Comparison of ENCODE assay signal across 25 mouse cellular contexts in the genomic region with DNA sequence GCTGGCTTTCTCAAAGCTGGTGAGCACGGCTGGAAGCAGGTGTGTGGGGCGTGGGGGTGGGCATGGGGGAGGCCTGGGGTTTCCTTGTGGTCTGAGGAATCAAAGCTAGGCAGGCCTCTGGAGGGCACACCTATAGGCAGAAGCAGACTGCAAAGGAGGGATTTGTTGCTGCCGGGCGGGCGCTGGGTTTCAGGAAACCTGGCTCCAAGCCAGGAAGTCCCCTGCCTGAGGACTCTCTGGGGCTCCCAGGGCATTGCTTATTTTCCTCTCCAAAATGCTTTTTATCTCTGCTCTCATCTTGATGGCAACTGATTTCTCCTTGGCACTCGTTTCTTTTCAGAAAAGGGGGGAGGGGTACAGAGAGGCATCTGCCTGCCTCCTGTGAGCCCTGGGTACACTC.
A peak's percentile ranks its signal among the peaks of the same experiment; 100 is the strongest.
DNase-seq lines count a peak whose midpoint lies in the region; ATAC-seq and TF ChIP-seq lines count a peak whose summit lies in the region.
"Had no signal": no experiment of that assay in that cellular context is flagged by ENCODE, and none has a peak within 500 bp of the region (broad histone marks: within the 10 kb centered on the region; RNA-seq: fewer than 3 reads in every experiment).

No protein-coding gene starts in this region.

- H3K9ac ChIP-seq in embryonic facial prominence, embryonic 14.5 days (ENCODE audit: low read depth, low read length) = no peak overlapping the region
- peak overlapping the region; percentile 7; the same call in 1 of the 2 replicates for H3K9ac ChIP-seq in neural tube, embryonic 11.5 days (ENCODE audit: low read length)
- no peak overlapping the region for H3K9ac ChIP-seq in hindbrain, postnatal 0 days (replicated peaks; ENCODE audit: low read length)

- H3K4me1 ChIP-seq in embryonic facial prominence, embryonic 14.5 days (ENCODE audit: control insufficient read depth, insufficient read depth, low read length) = peaks cover 6% of the 10 kb centered on the region
- H3K4me1 ChIP-seq in embryonic facial prominence, embryonic 10.5 days = peaks cover 43% of the 10 kb centered on the region
- peaks cover 24% of the 10 kb centered on the region for H3K4me1 ChIP-seq in neural tube, embryonic 11.5 days (ENCODE audit: control insufficient read depth, insufficient read depth, low read length)
- peaks cover 24% of the 10 kb centered on the region for H3K4me1 ChIP-seq in hindbrain, postnatal 0 days (ENCODE audit: insufficient read depth, low read length)

- ATAC-seq in embryonic facial prominence, embryonic 14.5 days (ENCODE audit: low read depth) = peak; percentile 55
- ATAC-seq in neural tube, embryonic 11.5 days (ENCODE audit: insufficient read depth, low FRiP score, low TSS enrichment) = no peak
- no peak for ATAC-seq in hindbrain, postnatal 0 days
- ATAC-seq: activated CD4-positive, CD25-positive, alpha-beta regulatory T cell, adult 4 months had no signal

- H3K36me3 ChIP-seq in embryonic facial prominence, embryonic 14.5 days (ENCODE audit: control insufficient read depth, insufficient read depth, low read length) = no peaks in the 10 kb centered on the region
- H3K36me3 ChIP-seq in embryonic facial prominence, embryonic 10.5 days (replicated peaks) = no peaks in the 10 kb centered on the region
- no peaks in the 10 kb centered on the region for H3K36me3 ChIP-seq in neural tube, embryonic 11.5 days (ENCODE audit: control insufficient read depth, insufficient read depth, low read length)
- no peaks in the 10 kb centered on the region for H3K36me3 ChIP-seq in hindbrain, postnatal 0 days (ENCODE audit: insufficient read depth, low read length)

- peaks cover 41% of the 10 kb centered on the region for H3K27me3 ChIP-seq in embryonic facial prominence, embryonic 14.5 days (replicated peaks; ENCODE audit: control insufficient read depth, insufficient read depth, low read length)
- peaks cover 79% of the 10 kb centered on the region for H3K27me3 ChIP-seq in embryonic facial prominence, embryonic 10.5 days (replicated peaks; ENCODE audit: low read depth, poor library complexity, severe bottlenecking)
- peaks cover 16% of the 10 kb centered on the region for H3K27me3 ChIP-seq in neural tube, embryonic 11.5 days (ENCODE audit: control insufficient read depth, insufficient read depth, low read length)
- no peaks in the 10 kb centered on the region for H3K27me3 ChIP-seq in hindbrain, postnatal 0 days (ENCODE audit: insufficient read depth, low read length)

- DNase-seq in embryonic facial prominence, embryonic 14.5 days (ENCODE audit: low spot score) = peak; percentile 58
- no peak for DNase-seq in embryonic facial prominence, embryonic 10.5 days (ENCODE audit: low spot score)
- no peak for DNase-seq in neural tube, embryonic 11.5 days (ENCODE audit: low spot score)
- no peak for DNase-seq in neural tube, embryonic 10.5 days (ENCODE audit: extremely low spot score, low spot score)
- peak; percentile 36 for DNase-seq in hindbrain, postnatal 0 days (ENCODE audit: low spot score)
- DNase-seq in MN1 (ENCODE audit: low spot score) = no peak
- no peak for DNase-seq in frontal cortex, postnatal 25 days (ENCODE audit: low spot score in 2 of 2)
- no peak for DNase-seq in layer of hippocampus, adult 18-20 months (ENCODE audit: low spot score in 2 of 2)
- DNase-seq: adrenal gland, postnatal 25 days; cerebellum, adult 11-12 months; cerebellum, postnatal 25 days; embryo, embryonic 11 days; gastrocnemius, adult 2 months; heart, postnatal 10 days; kidney, adult 8-10 months; kidney, postnatal 25 days; lung, adult 18-20 months; lung, postnatal 36 days; right cerebral cortex, postnatal 4 days; thymus, adult 2 months had no signal

- WGBS in embryonic facial prominence, embryonic 14.5 days = 3% methylated on average over 4 of the region's 6 CpGs
- WGBS in embryonic facial prominence, embryonic 10.5 days = 15% methylated on average over 6 of the region's 6 CpGs
- 33% methylated on average over 6 of the region's 6 CpGs for WGBS in neural tube, embryonic 11.5 days
- WGBS in hindbrain, postnatal 0 days = 9% methylated on average over 6 of the region's 6 CpGs

- H3K9me3 ChIP-seq in embryonic facial prominence, embryonic 14.5 days (ENCODE audit: control insufficient read depth, low read length) = no peaks in the 10 kb centered on the region
- H3K9me3 ChIP-seq in embryonic facial prominence, embryonic 10.5 days = no peaks in the 10 kb centered on the region
- no peaks in the 10 kb centered on the region for H3K9me3 ChIP-seq in neural tube, embryonic 11.5 days (ENCODE audit: control insufficient read depth, low read length)
- H3K9me3 ChIP-seq in hindbrain, postnatal 0 days (ENCODE audit: low read length) = no peaks in the 10 kb centered on the region

- H3K4me3 ChIP-seq in embryonic facial prominence, embryonic 14.5 days (ENCODE audit: low read depth, low read length) = no peak overlapping the region
- H3K4me3 ChIP-seq in embryonic facial prominence, embryonic 10.5 days = no peak overlapping the region
- H3K4me3 ChIP-seq in neural tube, embryonic 11.5 days (ENCODE audit: low read depth, low read length) = no peak overlapping the region
- no peak overlapping the region for H3K4me3 ChIP-seq in hindbrain, postnatal 0 days (ENCODE audit: low read length)
- H3K4me3 ChIP-seq: gastrocnemius, adult 2 months; left cerebral cortex, adult 2 months; myocyte had no signal

- H3K27ac ChIP-seq in embryonic facial prominence, embryonic 14.5 days (replicated peaks; ENCODE audit: low read depth, low read length) = no peak overlapping the region
- no peak overlapping the region for H3K27ac ChIP-seq in embryonic facial prominence, embryonic 10.5 days (replicated peaks)
- no peak overlapping the region for H3K27ac ChIP-seq in neural tube, embryonic 11.5 days (ENCODE audit: low read depth, low read length)
- H3K27ac ChIP-seq in hindbrain, postnatal 0 days = no peak overlapping the region
- H3K27ac ChIP-seq: gastrocnemius, adult 2 months; left cerebral cortex, adult 2 months had no signal

- no peak for TF ChIP-seq CTCF in hindbrain, postnatal 0 days (IDR thresholded peaks at IDR 0.05; ENCODE audit: low read depth)

- H3K4me2 ChIP-seq in embryonic facial prominence, embryonic 14.5 days (ENCODE audit: low read depth, low read length) = no peak overlapping the region
- no peak overlapping the region for H3K4me2 ChIP-seq in neural tube, embryonic 11.5 days (ENCODE audit: low read depth)
- no peak overlapping the region for H3K4me2 ChIP-seq in hindbrain, postnatal 0 days (ENCODE audit: low read depth, low read length)
- H3K4me2 ChIP-seq: heart, embryonic 11.5 days; liver, embryonic 11.5 days had no signal

Comparison
In these comparisons a context has a peak if more than half of its experiments do, and no peak if none do; other contexts are left out.
1. DNase-seq: peak in embryonic facial prominence, embryonic 14.5 days (single experiment) and hindbrain, postnatal 0 days (single experiment); none in embryonic facial prominence, embryonic 10.5 days (single experiment), neural tube, embryonic 11.5 days (single experiment), neural tube, embryonic 10.5 days (single experiment), MN1 (single experiment), frontal cortex, postnatal 25 days (0 of 2) and layer of hippocampus, adult 18-20 months (0 of 2).